Mouse (Mus musculus) olfactory bulb, adult 2 months (tissue): ENCODE measurements around the gene Muc3.

ENCODE experiments used
- CTCF ChIP-seq: fragments of 200-500 bp; IDR thresholded peaks from 2 replicates; pipeline ENCODE4 v1.5.1; 2012; ENCODE audit warnings: low read depth, mild to moderate bottlenecking, low read length, moderate library complexity; ENCODE audit not compliant: insufficient read depth
- POLR2A ChIP-seq: fragments of 200-500 bp; IDR thresholded peaks from 2 replicates; pipeline ENCODE4 v1.6.1; 2012; ENCODE audit warnings: mild to moderate bottlenecking, low read depth, low read length, moderate library complexity; ENCODE audit not compliant: insufficient read depth

DNA sequence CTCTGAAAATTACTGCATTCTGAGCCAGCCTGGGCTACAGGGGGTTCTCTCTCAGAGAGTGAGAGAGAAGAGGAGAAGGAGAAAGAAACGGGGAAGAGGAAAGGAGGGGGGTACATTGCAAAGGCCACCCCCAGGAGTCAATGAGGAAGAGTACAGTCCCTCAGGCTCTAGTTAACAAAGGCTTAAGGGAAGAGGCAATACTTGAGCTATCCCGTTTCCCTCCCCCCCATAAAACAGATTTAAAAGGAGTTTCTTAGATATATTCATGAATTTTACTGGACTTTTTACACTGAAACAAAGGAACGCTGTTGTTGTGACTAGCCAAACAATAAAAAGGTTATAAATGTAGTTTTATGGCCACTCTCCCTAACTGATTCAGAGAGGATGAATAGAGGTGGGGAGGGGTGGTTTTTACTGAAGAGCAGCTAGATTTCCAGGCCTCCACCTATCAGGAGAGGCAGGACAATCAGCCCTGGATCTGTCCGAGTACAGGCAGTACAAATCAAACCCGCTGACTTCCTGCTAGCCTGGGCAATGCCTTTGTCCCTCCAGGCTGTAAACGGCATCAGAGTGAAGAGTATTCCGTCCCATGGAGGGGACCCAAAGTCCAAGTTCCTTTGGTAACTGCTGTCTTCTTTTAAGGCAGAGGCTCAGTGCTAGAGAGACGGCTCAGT lies 44.3 kb upstream of the Muc3 start:
- TF ChIP-seq CTCF, result no peak
- TF ChIP-seq POLR2A, result no peak
